Mouse (Mus musculus) stomach, embryonic 15.5 days (tissue): ENCODE measurements around the gene 5730480H06Rik. TPM values are rescaled to one million over a fixed set of nuclear protein-coding genes. Genes with fewer than 3 reads are reported as not detected.

Experiments used
- ATAC-seq: fragments of 200-750 bp; cut with Nextera tagmentation; 2 replicates; pipeline ENCODE4 v1.8.0; 2017; ENCODE audit warnings: low read depth, moderate number of reproducible peaks, moderate TSS enrichment; ENCODE audit not compliant: insufficient read depth, low FRiP score
- H3K27ac ChIP-seq: fragments of 300-500 bp; sonication (generic); 2 replicates; pipeline ENCODE4 v1.5.1; 2015; ENCODE audit warnings: mild to moderate bottlenecking, inconsistent platforms
- H3K27me3 ChIP-seq: fragments of 300-500 bp; sonication (generic); replicated peaks from 2 replicates; pipeline ENCODE4 v1.6.1; 2015; ENCODE audit warnings: inconsistent platforms
- H3K36me3 ChIP-seq: fragments of 300-500 bp; sonication (generic); 2 replicates; pipeline ENCODE4 v1.6.1; 2015; ENCODE audit warnings: inconsistent platforms
- H3K4me1 ChIP-seq: fragments of 300-500 bp; sonication (generic); 2 replicates; pipeline ENCODE4 v1.6.1; 2015; ENCODE audit warnings: inconsistent platforms
- H3K4me2 ChIP-seq: fragments of 300-500 bp; sonication (generic); 2 replicates; pipeline ENCODE4 v1.6.1; 2015; ENCODE audit warnings: mild to moderate bottlenecking, inconsistent platforms
- H3K4me3 ChIP-seq: fragments of 300-500 bp; sonication (generic); replicated peaks from 2 replicates; pipeline ENCODE4 v1.5.1; 2015; ENCODE audit warnings: inconsistent platforms
- H3K9ac ChIP-seq: fragments of 300-500 bp; sonication (generic); 2 replicates; pipeline ENCODE4 v1.6.1; 2015; ENCODE audit warnings: inconsistent platforms
- H3K9me3 ChIP-seq: fragments of 300-500 bp; sonication (generic); 2 replicates; pipeline ENCODE4 v1.6.1; 2016; ENCODE audit warnings: inconsistent platforms
- WGBS: fragments of 180-500 bp; shearing (Covaris S2); methylation state at CpG from one replicate; pipeline ENCODE4 v1.1.7; 2015; 5-methylcytosine and 5-hydroxymethylcytosine counted together
- polyA plus RNA-seq: library from polyadenylated mRNA; unstranded; fragments of >200 nt; fragmentation: Nextera tagmentation; extraction: Ambion mirVana; gene quantifications from 2 replicates; pipeline ENCODE4 v1.2.1, GENCODE M21; 2015

5730480H06Rik gene
- polyA plus RNA-seq, 1 experiment from 2014 or later, result 21.6 TPM

GRCm38 (mm10) chr5:48345983-48346648 lies 18.4 kb downstream of the 5730480H06Rik start:
- 93% methylated on average over 2 of the region's 2 CpGs for WGBS
- H3K27ac ChIP-seq, result no peak overlapping the region
- no peak overlapping the region for H3K4me2 ChIP-seq
- ATAC-seq, result no peak
- H3K9ac ChIP-seq, result no peak overlapping the region
- H3K4me3 ChIP-seq, result no peak overlapping the region
- no peaks in the 10 kb centered on the region for H3K36me3 ChIP-seq
- H3K4me1 ChIP-seq, result no peaks in the 10 kb centered on the region
- H3K9me3 ChIP-seq, result no peaks in the 10 kb centered on the region
- no peaks in the 10 kb centered on the region for H3K27me3 ChIP-seq

DNA sequence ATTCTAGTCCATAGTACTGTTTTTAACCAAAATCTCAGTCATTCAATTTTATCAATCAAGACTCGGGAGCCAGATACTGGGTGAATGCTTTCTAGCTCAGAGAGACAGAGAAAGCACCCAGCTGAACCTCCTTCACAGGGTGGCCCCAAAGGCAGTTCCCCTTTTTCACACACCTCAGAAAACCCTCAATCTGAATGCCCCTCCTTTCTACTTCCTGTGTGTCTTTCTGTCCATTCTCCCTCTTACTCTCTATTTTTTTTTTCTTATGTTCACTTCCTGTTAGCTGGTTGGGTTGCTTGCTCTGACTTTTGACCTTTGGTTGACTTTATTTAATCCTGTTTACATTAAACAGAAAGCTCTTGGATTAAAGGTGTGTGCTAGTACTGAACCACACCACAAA lies 21.6 kb downstream of the 5730480H06Rik start:
- Histone ChIP-seq H3K9ac (no peak overlapping the region), H3K36me3 (no peaks in the 10 kb centered on the region), H3K4me2 (no peak overlapping the region), H3K27ac (no peak overlapping the region), H3K4me3 (no peak overlapping the region), H3K4me1 (no peaks in the 10 kb centered on the region), H3K27me3 (no peaks in the 10 kb centered on the region), H3K9me3 (no peaks in the 10 kb centered on the region)
- no peak for ATAC-seq
- 76% methylated on average over 1 of the region's 1 CpGs for WGBS

DNA sequence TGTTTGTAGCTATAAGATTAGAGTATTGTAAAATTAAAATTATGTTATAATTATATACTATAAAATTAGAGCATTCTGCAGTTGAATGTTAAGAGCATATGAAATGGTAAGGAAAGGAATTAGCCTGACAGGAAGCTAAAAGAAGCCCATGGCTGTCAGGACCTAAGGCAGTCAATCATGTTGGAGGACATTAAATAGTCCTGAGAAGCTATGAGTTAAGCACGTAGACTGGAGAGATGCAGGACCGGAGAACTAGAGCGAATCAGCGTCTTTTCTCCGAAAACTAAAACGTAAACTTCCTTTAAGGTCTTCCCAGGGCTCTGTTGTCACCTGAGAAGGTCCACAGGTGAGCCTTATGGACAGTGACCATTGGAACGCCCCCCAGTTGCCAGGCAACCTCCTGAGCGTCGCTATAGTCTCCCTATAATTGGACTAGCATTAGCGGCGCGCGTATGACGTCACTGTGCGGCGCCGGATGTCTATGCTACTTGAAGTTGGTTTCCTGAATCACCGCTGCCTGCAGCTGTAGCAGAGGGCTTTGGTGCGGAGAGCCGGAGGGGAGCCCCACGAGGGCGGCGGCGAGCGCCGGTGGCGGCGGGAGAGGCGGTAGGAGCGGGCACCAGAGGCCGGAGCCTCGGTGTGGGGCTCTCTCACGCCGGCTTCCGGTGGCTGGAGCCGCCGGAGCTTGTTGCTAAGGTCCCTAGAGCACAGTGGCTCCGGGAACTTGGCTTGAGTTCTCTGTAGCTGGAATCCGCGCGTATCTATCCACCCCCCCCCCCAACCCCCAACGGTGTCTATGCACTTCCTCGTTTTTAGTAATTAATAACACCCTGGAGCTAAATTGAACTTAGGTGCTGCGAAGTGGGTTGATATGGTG lies 44.4 kb downstream of the 5730480H06Rik start:
- under 1% methylated on average over 44 of the region's 44 CpGs for WGBS
- no peaks in the 10 kb centered on the region for H3K27me3 ChIP-seq
- peak overlapping the region; percentile 67 for H3K4me2 ChIP-seq
- peak overlapping the region; percentile 94 for H3K9ac ChIP-seq
- H3K4me3 ChIP-seq, result peak overlapping the region; percentile 98
- H3K9me3 ChIP-seq, result no peaks in the 10 kb centered on the region
- H3K36me3 ChIP-seq, result peaks cover 3% of the 10 kb centered on the region; the same call in 1 of the 2 replicates
- H3K27ac ChIP-seq, result peak overlapping the region; percentile 77
- peak; percentile 100 for ATAC-seq
- peaks cover 5% of the 10 kb centered on the region; the same call in 1 of the 2 replicates for H3K4me1 ChIP-seq

DNA sequence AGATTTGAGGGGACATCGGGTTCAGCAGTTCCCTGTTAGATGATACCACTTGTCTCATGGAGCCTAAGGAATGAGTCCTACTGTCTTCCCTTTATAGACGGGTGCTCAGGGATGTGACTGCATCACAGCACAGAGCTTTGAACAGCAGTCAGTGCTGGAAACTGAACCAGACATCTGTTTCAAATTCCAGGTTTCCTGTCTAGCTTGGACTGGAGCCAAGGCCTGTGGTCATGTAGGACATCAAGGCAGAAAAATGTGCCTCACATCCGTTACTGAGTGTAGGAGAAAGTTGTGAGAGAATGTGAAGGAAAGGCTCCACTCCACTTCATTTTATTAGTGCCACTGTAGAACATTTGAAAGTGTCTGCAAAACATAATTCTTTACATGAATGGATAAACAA lies 74.7 kb downstream of the 5730480H06Rik start:
- H3K9ac ChIP-seq, result no peak overlapping the region
- H3K27ac ChIP-seq, result no peak overlapping the region
- no peaks in the 10 kb centered on the region for H3K4me1 ChIP-seq
- no peaks in the 10 kb centered on the region for H3K9me3 ChIP-seq
- ATAC-seq, result no peak
- no peak overlapping the region for H3K4me2 ChIP-seq
- H3K27me3 ChIP-seq, result no peaks in the 10 kb centered on the region
- H3K4me3 ChIP-seq, result no peak overlapping the region
- WGBS, result 57% methylated on average over 3 of the region's 3 CpGs
- no peaks in the 10 kb centered on the region for H3K36me3 ChIP-seq

DNA sequence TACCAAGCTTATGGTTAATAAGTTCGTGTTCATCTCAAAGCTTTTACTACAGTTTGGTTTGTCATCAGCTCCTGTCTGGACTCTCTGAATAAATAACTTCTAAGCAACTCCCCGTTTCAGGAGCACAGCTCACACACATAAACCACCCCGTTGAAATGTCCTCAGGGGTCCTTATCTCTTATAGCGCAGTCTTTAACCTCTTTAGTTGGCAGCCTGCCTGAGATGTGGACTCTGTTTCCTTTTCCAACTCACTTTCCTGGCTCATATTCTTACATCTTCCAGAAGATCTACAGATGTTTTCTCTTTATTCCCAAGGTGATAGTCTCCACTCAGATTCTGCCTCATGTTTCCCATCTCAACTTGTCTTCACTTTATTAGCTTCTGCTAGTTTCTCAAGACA lies 80.5 kb downstream of the 5730480H06Rik start:
- Histone ChIP-seq H3K4me2 (no peak overlapping the region), H3K9me3 (no peaks in the 10 kb centered on the region), H3K36me3 (no peaks in the 10 kb centered on the region), H3K4me1 (no peaks in the 10 kb centered on the region), H3K27ac (no peak overlapping the region), H3K9ac (no peak overlapping the region), H3K4me3 (no peak overlapping the region), H3K27me3 (no peaks in the 10 kb centered on the region)
- WGBS, result 74% methylated on average over 4 of the region's 4 CpGs
- ATAC-seq, result no peak

GRCm38 (mm10) chr5:48410348-48410747 lies 82.6 kb downstream of the 5730480H06Rik start:
- Histone ChIP-seq H3K4me2 (no peak overlapping the region), H3K36me3 (no peaks in the 10 kb centered on the region), H3K4me3 (no peak overlapping the region), H3K9me3 (no peaks in the 10 kb centered on the region), H3K9ac (no peak overlapping the region), H3K4me1 (no peaks in the 10 kb centered on the region), H3K27me3 (no peaks in the 10 kb centered on the region), H3K27ac (no peak overlapping the region)
- ATAC-seq, result no peak
- WGBS, result 66% methylated on average over 5 of the region's 5 CpGs

DNA sequence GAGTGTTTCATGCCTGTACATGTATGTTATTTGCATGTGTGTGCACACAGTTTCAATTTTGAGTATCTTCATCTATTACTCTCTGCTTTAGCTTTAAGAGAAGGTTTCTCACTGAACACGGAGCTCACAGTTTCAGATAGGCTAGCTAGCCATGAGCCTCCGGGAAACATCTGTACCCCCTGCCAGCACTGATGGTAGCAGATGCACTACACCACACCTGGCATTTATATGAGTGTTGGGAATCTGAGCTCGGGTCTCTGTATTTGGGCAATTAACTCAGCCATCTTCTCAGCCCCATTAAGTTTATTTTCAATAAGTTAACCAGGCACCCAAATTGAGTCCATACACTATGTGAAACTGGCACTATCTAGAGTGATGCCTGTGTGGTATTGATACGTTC lies 83.7 kb downstream of the 5730480H06Rik start:
- Histone ChIP-seq H3K4me3 (no peak overlapping the region), H3K9ac (no peak overlapping the region), H3K27ac (no peak overlapping the region), H3K9me3 (no peaks in the 10 kb centered on the region), H3K4me2 (no peak overlapping the region), H3K27me3 (no peaks in the 10 kb centered on the region), H3K36me3 (no peaks in the 10 kb centered on the region), H3K4me1 (no peaks in the 10 kb centered on the region)
- 84% methylated on average over 4 of the region's 4 CpGs for WGBS
- no peak for ATAC-seq

DNA sequence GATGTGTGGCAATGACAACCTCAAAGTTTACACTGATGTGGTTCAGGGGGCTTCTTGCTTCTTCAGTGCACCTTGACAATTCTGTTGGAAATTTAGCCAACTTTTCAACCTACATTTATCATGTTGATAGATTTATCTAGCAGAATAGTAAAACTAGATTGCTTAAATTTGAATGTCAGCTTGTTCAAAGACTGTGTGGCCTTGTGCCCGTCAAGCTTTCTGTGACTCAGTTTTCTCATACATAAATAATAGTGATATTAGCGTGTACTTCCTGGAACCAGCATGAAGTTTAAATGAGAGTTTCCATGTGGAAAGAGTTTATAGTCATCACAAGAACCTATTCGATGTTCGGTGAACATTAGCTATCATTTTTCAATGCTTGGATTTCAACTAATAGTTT lies 84.5 kb downstream of the 5730480H06Rik start:
- H3K9ac ChIP-seq, result no peak overlapping the region
- H3K4me2 ChIP-seq, result no peak overlapping the region
- H3K4me1 ChIP-seq, result no peaks in the 10 kb centered on the region
- 93% methylated on average over 4 of the region's 4 CpGs for WGBS
- ATAC-seq, result no peak
- H3K36me3 ChIP-seq, result no peaks in the 10 kb centered on the region
- no peaks in the 10 kb centered on the region for H3K9me3 ChIP-seq
- H3K27me3 ChIP-seq, result no peaks in the 10 kb centered on the region
- no peak overlapping the region for H3K27ac ChIP-seq
- no peak overlapping the region for H3K4me3 ChIP-seq

DNA sequence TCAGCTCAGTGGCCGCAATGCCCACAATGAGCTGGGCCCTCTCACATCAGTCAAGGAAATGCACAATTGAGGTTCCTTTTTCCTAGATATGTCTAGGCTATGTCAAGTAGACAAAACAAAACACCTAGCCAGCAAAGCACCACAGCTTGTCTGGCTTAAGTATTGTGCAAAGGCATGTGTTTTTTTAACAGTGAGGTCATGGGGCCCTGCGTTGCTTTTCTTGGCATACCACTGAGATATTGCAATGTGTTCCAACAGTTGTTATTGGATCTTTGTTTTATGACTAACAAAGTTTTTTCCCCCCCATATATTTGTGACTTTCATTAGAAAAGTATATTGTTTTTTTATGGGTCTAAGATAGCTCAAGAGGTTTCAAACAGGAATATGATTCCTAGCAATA lies 92.0 kb downstream of the 5730480H06Rik start:
- 84% methylated on average over 2 of the region's 2 CpGs for WGBS
- Histone ChIP-seq H3K27me3 (no peaks in the 10 kb centered on the region), H3K9me3 (no peaks in the 10 kb centered on the region), H3K27ac (no peak overlapping the region), H3K4me3 (no peak overlapping the region), H3K36me3 (no peaks in the 10 kb centered on the region), H3K4me2 (no peak overlapping the region), H3K4me1 (no peaks in the 10 kb centered on the region), H3K9ac (no peak overlapping the region)
- ATAC-seq, result no peak

DNA sequence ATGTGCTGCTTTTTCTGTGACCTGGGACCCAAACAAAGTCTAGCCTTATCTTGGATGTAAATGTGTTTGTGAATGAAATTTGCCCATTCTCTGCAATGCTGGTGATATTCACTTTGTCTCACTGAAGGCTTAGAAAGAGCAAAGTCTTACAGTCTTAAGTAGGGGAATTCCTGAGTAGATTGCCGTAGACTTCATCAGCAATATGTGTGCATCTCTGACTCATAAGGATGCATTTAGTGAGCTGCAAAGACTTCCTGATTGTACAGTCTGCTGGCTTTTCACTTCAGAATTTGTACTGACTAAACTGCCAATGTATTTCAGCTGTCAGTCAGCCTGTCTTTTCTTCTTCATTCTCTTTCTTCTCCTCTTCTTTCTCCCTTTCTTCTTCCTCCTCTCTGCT lies 94.2 kb downstream of the 5730480H06Rik start:
- Histone ChIP-seq H3K4me3 (no peak overlapping the region), H3K27me3 (no peaks in the 10 kb centered on the region), H3K27ac (no peak overlapping the region), H3K9ac (no peak overlapping the region), H3K36me3 (no peaks in the 10 kb centered on the region), H3K4me2 (no peak overlapping the region), H3K4me1 (no peaks in the 10 kb centered on the region), H3K9me3 (no peaks in the 10 kb centered on the region)
- ATAC-seq, result no peak
- WGBS, result 75% methylated on average over 1 of the region's 1 CpGs

- no peak for ATAC-seq
Observed at GRCm38 (mm10) chr5:48430459-48430858, 102.7 kb downstream of the 5730480H06Rik start.

GRCm38 (mm10) chr5:48448888-48449287 lies 121.1 kb downstream of the 5730480H06Rik start:
- ATAC-seq, result no peak
- no peaks in the 10 kb centered on the region for H3K36me3 ChIP-seq
- H3K4me2 ChIP-seq, result no peak overlapping the region
- no peak overlapping the region for H3K27ac ChIP-seq
- H3K9me3 ChIP-seq, result no peaks in the 10 kb centered on the region
- 85% methylated on average over 1 of the region's 1 CpGs for WGBS
- no peak overlapping the region for H3K4me3 ChIP-seq
- H3K27me3 ChIP-seq, result no peaks in the 10 kb centered on the region
- H3K4me1 ChIP-seq, result no peaks in the 10 kb centered on the region
- H3K9ac ChIP-seq, result no peak overlapping the region

More at GRCm38 (mm10) chr5:48430459-48430858, 102.7 kb downstream of the 5730480H06Rik start:
- no peak overlapping the region for H3K9ac ChIP-seq
- no peak overlapping the region for H3K4me2 ChIP-seq
- no peak overlapping the region for H3K4me3 ChIP-seq
- H3K27ac ChIP-seq, result no peak overlapping the region
- H3K27me3 ChIP-seq, result no peaks in the 10 kb centered on the region
- no peaks in the 10 kb centered on the region for H3K36me3 ChIP-seq
- no peaks in the 10 kb centered on the region for H3K9me3 ChIP-seq
- H3K4me1 ChIP-seq, result no peaks in the 10 kb centered on the region
